Mouse (Mus musculus): Measurements from ENCODE around the gene Lrrc57.

DNA sequence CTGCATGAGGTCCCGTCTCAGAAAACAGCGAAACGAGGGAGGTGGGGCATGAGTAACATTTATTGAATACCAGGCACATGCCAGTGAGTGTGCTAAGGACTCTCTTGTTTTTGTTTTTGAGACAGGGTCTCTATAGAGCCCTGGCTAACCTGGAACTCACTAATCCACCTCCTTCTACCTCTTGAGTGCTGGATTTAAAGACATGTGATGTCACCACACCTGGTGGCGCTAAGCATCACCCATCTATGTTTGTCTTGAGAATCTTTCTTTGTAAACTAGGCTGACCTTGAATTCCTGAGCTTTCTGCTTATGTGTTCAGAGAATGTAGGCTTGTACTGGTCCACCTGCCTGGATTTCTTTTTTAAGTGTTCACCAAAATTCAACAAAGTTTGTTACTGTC lies 31.5 kb downstream of the Lrrc57 start:
- TF ChIP-seq CTCF (IDR thresholded peaks at IDR 0.05; ENCODE audit: borderline replicate concordance, insufficient read depth, low read depth, low read length) (no peak), POLR2A (IDR thresholded peaks at IDR 0.05; ENCODE audit: borderline replicate concordance, insufficient read depth, low read length) (no peak)

Data from cerebellum, adult 2 months (tissue).